Mouse (Mus musculus) left cerebral cortex, adult 11 months (tissue): ENCODE results near the gene Slc52a3.
A peak's percentile ranks its signal among the peaks of the same experiment; 100 is the strongest.
"Not testable (repeated sequence)": the region's sequence is repeated elsewhere in the genome, so short reads cannot be mapped to it uniquely, and the experiment has no call there.

Source experiments
- DNase-seq: peaks from one replicate; pipeline ENCODE4 v3.0.0; 2022; ENCODE audit warnings: low spot score

Gene Slc52a3

DNA sequence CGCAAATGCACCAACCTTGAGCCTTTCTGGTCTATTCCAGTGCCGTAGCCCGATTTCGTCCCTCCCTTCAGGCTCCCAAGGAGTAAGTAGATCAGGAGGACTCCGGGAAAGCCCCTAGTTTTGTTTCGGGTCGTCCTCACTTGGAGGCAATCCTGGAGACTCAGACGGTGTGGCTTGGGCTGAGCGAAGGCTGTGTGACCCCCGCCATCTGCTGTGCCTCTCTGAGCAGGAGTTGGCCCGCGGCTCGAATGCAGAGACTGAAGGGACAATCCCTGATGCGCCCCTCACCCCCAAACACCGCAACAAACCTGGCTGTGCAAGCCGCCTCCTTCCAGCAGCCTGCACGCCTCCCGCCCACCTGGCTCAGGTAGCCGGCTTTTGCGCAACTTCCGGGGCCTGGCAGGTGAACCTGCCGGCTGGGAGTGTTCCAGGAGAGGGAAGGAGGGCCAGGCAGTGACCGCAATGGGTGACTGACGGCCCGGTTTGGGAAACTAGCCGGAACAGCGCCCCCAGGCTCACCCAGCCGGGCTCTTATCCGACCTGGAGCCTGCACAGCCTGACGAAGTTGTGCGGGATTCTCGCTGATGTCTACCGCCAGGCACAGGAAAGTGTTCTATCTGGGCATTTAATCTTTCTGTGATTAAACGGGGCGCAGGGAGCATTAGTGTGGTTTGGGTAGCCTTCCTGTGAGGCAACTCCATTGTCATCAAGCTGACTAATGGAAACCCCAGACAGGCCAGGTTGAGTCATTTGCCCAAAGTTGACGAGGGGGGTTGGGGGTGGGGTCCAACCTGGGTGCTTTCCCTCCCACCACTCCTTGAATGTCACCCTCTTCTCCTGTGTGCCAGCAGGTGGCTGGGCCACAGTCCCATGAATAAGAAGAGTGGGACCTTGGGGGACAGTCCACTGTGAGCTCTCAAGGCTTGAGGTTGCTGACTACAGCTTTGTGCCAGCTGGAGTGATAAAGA, 22.4 kb upstream of the Slc52a3 start:
- DNase-seq: no peak

- no peak for DNase-seq
Measured at GRCm38 (mm10) chr2:151975295-151975694, 21.0 kb upstream of the Slc52a3 start.

DNA sequence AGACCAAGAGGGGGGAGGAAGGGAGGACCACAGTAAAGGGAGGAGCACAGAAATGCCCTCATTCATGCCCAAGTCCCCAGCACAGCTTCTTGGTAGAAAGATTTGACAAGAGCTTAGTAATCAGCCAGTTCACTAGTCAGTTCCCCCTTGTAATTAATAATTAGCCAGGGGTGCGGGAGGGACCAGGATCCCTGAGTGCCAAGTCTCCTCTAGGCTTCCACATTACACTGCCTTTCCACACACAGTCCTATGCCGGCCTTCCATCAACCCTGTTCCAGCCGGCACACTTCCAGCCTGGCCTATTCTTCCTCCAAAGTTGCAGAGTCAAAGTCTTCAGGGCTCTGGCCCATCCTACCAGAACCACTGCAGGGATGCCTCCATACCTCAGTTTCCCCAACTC, 20.2 kb upstream of the Slc52a3 start:
- DNase-seq: no peak

- DNase-seq: no peak
Measured at GRCm38 (mm10) chr2:151977689-151978440, 18.4 kb upstream of the Slc52a3 start.

GRCm38 (mm10) chr2:151978494-151978893, 17.8 kb upstream of the Slc52a3 start:
- no peak for DNase-seq

DNA sequence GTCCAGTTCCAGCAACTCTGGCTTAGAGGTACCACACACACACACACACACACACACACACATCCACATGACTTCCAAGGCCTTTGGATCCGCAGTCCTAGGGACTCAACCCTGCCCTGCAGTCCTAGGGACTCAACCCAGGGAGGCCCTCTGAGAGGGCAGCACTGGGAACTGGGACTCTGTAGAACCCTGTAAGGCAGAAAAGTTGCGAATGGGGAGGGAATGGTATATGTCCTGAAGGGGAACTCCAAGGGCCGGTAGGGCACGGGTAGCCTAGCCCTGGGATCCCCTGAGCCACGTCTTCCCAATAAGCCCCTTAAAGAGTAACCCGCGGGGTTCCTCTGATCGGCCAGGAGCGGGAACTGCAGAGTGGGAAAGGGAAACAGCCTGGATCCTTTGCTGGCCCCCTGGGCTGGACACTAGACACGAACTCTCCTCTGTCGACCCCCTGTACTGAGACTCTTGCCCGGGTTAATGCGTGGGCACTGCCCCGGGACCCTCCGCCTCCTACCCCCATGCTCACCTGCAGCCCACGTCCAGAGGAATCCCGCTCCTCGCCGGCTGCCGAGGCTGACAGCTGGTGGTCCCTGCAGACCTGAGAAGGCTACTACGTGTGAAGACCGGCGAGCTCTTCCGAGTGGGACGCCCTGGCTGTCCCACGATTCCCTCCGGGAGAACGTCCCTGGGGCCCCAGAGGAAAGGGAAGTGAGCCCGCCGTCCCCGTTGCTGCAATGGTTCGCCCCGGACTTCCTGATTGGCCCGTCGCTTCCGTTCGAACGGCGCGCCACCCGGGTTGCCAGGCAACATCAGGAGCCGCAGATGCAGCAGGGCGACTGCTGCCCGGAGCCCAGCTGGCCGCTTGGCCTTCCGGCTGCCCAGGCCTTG, 16.6 kb upstream of the Slc52a3 start, which contains the start of gene Fam110a:
TSS of gene Fam110a (minus strand) at position 750 of the 885 bp plus-strand sequence.
- DNase-seq: peak; percentile 84

DNA sequence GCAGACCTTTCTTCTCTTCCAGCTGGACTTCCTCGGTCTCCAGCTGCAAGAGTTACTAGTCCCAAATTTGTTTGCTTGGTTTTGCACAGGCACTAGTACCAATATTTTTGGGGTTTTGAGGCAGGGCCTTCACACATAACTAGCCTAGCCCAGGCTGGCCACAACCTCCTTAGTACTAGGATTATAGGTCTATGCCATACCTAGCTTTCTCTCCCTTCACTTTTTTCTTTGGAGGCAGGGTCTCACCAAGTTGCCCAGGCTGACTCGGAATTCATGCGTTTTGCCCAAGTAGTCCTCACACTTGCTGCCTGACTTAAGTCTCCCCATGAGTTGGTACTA, 16.0 kb upstream of the Slc52a3 start:
- DNase-seq: no peak

- DNase-seq: no peak
Measured at GRCm38 (mm10) chr2:151981268-151981667, 15.0 kb upstream of the Slc52a3 start.

GRCm38 (mm10) chr2:151982476-151982875, 13.8 kb upstream of the Slc52a3 start:
- no peak for DNase-seq

GRCm38 (mm10) chr2:151984019-151984418, 12.3 kb upstream of the Slc52a3 start:
- no peak for DNase-seq

DNA sequence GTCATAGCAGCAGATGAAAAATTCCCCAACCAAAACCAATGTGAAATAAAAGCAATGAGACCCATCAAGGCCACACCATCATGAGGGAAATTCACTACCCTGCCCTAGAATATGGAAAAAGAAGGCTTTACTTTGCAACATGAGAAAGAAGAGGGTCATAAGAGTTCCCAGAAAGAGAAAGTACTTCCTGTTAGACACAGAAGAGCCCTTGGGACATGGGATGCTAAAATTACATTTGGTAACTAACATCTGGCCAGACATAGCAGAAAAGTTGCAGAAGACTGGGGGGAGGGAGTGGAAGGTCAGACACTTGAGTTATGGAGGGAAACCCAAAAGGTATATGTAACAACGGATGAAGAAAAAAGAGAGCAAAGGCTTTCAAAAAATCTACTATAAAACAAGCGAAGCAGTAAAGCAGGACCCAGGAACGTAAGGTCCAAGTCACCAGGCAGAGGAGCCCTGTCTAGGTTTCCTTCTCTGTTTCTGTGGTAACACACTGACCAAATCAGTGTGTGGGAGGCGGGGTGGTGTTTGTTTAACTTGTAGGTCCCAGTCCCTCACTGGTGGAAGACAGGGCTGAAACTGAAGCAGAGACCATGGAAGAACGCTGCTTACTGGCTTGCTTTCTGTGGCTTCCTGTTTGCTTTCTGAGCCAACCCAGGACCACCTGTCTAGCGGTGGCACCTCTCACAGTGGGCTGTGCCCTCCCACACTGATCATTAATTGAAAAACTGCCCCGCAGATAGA, 10.7 kb upstream of the Slc52a3 start:
- DNase-seq: no peak

DNA sequence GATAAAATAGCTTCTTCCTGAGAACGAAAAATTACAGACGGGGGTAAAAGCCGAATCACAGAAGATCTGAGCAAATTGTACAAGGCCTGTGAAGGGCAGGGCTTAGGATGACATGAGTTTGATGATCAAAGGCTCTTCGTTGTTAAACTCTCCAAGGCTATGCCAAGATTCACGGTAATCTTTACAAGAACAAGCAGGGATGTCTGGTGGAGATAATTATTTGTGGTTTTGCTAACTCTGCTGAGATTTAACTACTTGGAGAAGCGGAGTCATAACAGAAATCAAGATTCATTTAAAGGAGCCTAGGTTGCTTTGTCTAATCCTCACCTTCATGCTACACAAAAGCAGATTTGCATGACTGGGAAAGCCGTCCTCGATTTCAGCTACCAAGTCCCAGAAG, 9.4 kb upstream of the Slc52a3 start:
- DNase-seq: no peak

DNA sequence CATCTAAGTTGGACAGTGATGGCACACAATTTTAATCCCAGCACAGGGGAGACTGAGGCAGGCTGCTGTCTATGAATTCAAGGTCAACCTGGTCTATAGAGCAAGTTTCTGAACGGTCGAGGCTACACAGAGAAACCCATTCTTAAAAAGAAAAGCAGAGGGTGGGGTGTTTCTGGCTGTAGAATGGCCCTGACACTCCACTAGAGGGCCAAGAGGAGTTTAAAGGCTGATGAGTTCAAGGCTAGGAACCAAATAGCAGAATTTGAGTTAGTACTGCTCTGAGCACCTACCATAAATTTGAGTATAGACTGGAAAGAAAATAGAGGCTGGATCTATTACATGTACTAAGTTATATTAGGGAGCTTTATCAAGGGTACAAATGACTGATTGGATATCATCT, 7.3 kb upstream of the Slc52a3 start:
- no peak for DNase-seq

GRCm38 (mm10) chr2:151990985-151991394, 5.3 kb upstream of the Slc52a3 start:
- DNase-seq: no peak

DNA sequence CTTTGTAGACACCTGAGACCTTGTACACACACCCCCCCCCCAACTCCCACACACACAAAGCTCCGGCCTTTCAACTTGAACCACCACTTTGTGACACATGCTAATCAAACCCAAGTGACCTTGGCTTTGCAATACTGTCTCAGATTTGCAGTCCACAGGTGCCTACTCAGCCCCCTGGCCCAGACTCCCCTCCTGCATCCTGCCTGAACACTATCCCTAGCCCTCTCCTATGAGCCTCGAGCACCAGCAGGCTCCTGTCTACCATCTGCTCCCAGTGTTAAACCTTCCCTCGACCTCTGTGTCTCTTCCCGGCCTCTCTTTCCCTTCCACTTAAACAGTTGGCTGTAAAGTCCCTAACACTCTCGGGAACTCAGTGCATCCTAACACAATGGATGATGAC, 4.9 kb upstream of the Slc52a3 start:
- DNase-seq: no peak

DNA sequence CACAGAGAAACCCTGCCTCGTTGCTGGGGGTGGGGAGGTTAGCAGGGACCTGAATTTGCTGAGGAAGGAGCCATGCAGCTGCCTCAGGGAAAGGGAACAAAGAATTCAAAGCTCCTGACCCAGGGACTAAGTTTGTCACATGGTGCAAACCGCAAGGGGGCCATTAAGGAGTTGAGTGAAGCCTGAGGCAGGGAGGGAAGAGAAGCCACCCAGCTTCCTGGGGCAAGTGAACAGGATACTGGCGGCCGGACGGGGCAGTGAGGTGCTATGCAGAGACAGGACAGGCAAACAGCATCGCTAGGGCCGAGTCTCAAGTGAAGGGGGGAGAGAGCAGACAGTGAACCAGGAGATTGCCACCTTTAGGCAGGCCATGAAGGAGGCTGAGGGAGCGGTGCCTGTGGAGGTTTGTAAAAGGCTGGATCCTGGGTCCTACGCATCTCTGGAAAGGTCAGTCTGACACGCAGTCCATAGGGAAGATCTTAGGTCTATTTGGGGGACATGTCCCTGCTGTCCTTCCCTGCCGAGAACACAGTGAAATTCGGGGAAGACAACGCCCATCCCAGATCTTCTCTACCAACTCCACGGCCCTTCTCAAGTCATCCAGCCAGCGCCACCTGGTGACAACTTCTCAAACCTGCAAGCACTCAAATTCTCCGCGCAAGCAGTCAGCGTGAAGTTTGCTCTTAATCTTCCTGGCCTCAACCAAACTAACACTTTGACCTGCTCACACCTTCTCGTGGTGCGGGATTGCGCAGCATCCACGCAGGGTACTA, 1.8 kb upstream of the Slc52a3 start:
- peak; percentile 48 for DNase-seq

- not testable (repeated sequence) for DNase-seq
Measured at GRCm38 (mm10) chr2:151997190-151997575, 872 bp downstream of the Slc52a3 start.

DNA sequence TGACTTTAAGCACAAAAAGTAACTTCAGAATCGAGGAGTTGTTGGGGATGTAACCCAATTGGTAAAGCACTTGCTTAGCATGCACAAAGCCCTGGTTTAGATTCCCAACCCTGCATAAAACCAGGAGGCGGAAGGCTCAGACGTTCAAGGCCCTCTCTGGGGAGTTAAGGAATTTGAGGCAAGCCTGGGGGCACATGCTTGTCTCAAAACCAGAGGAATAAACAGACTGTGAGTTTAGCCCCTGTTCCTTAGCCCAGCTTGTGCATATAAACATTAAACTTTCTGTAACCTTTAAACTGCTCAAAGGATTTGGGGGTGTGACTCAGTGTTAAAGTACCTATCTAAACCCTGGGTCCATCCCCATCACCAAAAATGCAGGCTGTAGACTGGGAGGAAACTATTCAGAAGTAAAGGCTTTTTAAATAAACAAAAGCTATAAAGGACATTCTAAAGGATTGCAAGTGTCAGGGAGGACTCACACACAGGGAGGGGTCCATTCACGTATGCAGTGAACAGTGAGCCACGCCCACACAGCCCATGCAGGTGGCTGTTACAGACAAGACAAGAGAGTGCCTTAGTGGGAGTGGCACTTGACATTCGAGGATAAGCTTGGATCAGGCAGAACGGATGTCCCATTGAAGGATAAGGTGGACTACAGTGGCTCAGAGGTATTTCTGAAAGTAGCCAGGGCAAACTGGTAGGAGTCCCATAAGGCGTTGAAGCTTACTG, 1.6 kb downstream of the Slc52a3 start:
- DNase-seq: no peak

DNA sequence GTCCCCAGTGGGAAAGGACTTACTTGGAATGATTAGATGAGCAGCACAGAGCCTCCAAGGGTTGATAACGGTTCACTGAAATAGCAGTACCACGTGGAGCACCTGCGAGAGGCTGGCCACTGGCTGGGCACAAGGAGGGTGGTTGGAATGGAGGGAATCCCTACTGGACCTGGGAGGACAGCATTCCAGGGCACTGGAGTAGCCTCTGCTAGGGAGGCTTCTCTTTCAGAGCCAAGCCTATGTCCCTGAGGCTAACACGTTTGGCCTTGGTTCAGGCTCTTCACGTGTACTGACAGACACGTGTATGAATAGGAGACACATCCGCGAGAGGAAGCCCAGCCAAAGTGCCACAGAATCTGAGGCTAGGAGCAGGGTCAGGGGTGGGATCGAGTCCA, 2.2 kb downstream of the Slc52a3 start:
- DNase-seq: no peak

GRCm38 (mm10) chr2:151998932-151999331, 2.6 kb downstream of the Slc52a3 start:
- no peak for DNase-seq
